Mouse (Mus musculus) heart, embryonic 15.5 days (tissue): Measurements from ENCODE around the gene Bcap31. TPM values are rescaled to one million over a fixed set of nuclear protein-coding genes. Genes with fewer than 3 reads are reported as not detected.
A peak's percentile ranks its signal among the peaks of the same experiment; 100 is the strongest.

Experiments used
- ATAC-seq: fragments of 200-750 bp; cut with Nextera tagmentation; replicated peaks from 2 replicates; pipeline ENCODE4 v1.8.0; 2017; ENCODE audit warnings: low read depth, moderate TSS enrichment; ENCODE audit not compliant: insufficient number of reproducible peaks, insufficient read depth, low FRiP score
- H3K27ac ChIP-seq: fragments of 300-500 bp; sonication (generic); 2 replicates; pipeline ENCODE4 v1.5.1; 2015; ENCODE audit warnings: mild to moderate bottlenecking, inconsistent platforms
- H3K27me3 ChIP-seq: fragments of 300-500 bp; sonication (generic); 2 replicates; pipeline ENCODE4 v1.6.1; 2015; ENCODE audit warnings: inconsistent platforms
- H3K36me3 ChIP-seq: fragments of 300-500 bp; sonication (generic); 2 replicates; pipeline ENCODE4 v1.6.1; 2015; ENCODE audit warnings: mild to moderate bottlenecking, inconsistent platforms
- H3K4me1 ChIP-seq: fragments of 300-500 bp; sonication (generic); replicated peaks from 2 replicates; pipeline ENCODE4 v1.6.1; 2015; ENCODE audit warnings: inconsistent platforms
- H3K4me2 ChIP-seq: fragments of 300-500 bp; sonication (generic); 2 replicates; pipeline ENCODE4 v1.6.1; 2015; ENCODE audit warnings: inconsistent platforms, mild to moderate bottlenecking, moderate library complexity
- H3K4me3 ChIP-seq: fragments of 300-500 bp; sonication (generic); 2 replicates; pipeline ENCODE4 v1.5.1; 2015; ENCODE audit warnings: mild to moderate bottlenecking, inconsistent platforms
- H3K9ac ChIP-seq: fragments of 300-500 bp; sonication (generic); 2 replicates; pipeline ENCODE4 v1.6.1; 2015; ENCODE audit warnings: mild to moderate bottlenecking, inconsistent platforms
- H3K9me3 ChIP-seq: fragments of 300-500 bp; sonication (generic); replicated peaks from 2 replicates; pipeline ENCODE4 v1.6.1; 2016; ENCODE audit warnings: inconsistent platforms
- WGBS: fragments of 180-500 bp; shearing (Covaris S2); methylation state at CpG from one replicate; pipeline ENCODE4 v1.1.7; 2015; ENCODE audit warnings: mixed read lengths; 5-methylcytosine and 5-hydroxymethylcytosine counted together
- polyA plus RNA-seq: library from polyadenylated mRNA; unstranded; fragments of >200 nt; fragmentation: Nextera tagmentation; extraction: Ambion mirVana; gene quantifications from 2 replicates; pipeline ENCODE4 v1.2.1, GENCODE M21; 2015

Bcap31 gene
- polyA plus RNA-seq, 1 experiment from 2014 or later: 163 TPM

GRCm38 (mm10) chrX:73658391-73658790 lies 57.6 kb downstream of the Bcap31 start:
- Histone ChIP-seq H3K9ac (no peak overlapping the region), H3K36me3 (no peaks in the 10 kb centered on the region), H3K27ac (no peak overlapping the region), H3K4me3 (no peak overlapping the region), H3K4me1 (0 out of 2 replicates have a peak, but pooled peaks cover 4% of the 10 kb centered on the region), H3K4me2 (no peak overlapping the region), H3K9me3 (no peaks in the 10 kb centered on the region), H3K27me3 (peaks cover 11% of the 10 kb centered on the region; the same call in 1 of the 2 replicates)
- no peak for ATAC-seq
- WGBS: 47% methylated on average over 7 of the region's 7 CpGs

- Histone ChIP-seq H3K27me3 (peaks cover 8% of the 10 kb centered on the region; the same call in 1 of the 2 replicates), H3K9ac (no peak overlapping the region), H3K9me3 (no peaks in the 10 kb centered on the region), H3K36me3 (no peaks in the 10 kb centered on the region), H3K27ac (no peak overlapping the region), H3K4me2 (no peak overlapping the region), H3K4me3 (no peak overlapping the region), H3K4me1 (0 out of 2 replicates have a peak, but pooled peaks cover 3% of the 10 kb centered on the region)
- 46% methylated on average over 3 of the region's 3 CpGs for WGBS
- ATAC-seq: no peak
Observed at GRCm38 (mm10) chrX:73655529-73655928, 60.4 kb downstream of the Bcap31 start.

DNA sequence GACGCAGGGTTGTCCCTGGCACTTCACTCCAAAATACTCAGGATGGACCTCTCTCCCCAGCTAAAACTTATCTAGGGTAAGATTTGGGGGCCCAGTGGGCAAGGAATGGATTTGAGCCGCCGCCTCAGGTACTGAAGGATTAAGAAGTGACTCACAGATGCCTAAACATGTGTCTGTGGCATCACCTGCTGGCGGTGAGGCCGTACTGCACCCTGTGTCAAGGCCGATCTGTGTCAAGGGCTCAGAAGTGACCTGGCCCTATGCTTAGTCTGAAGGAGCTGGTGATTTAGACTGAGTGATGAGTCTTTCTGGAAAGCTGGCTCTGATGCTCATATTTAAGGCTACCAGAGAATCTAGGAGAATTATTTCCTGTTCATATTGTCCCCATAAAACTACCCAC lies 61.8 kb downstream of the Bcap31 start:
- Histone ChIP-seq H3K4me1 (no peaks in the 10 kb centered on the region), H3K27ac (no peak overlapping the region), H3K27me3 (peaks cover 8% of the 10 kb centered on the region; the same call in 1 of the 2 replicates), H3K9me3 (no peaks in the 10 kb centered on the region), H3K36me3 (no peaks in the 10 kb centered on the region), H3K4me3 (no peak overlapping the region), H3K4me2 (no peak overlapping the region), H3K9ac (no peak overlapping the region)
- 15% methylated on average over 6 of the region's 6 CpGs for WGBS
- ATAC-seq: no peak

- Histone ChIP-seq H3K27me3 (peaks cover 8% of the 10 kb centered on the region; the same call in 1 of the 2 replicates), H3K4me2 (no peak overlapping the region), H3K9me3 (no peaks in the 10 kb centered on the region), H3K27ac (no peak overlapping the region), H3K36me3 (no peaks in the 10 kb centered on the region), H3K4me1 (no peaks in the 10 kb centered on the region), H3K9ac (no peak overlapping the region), H3K4me3 (no peak overlapping the region)
- WGBS: 73% methylated on average over 6 of the region's 6 CpGs
- no peak for ATAC-seq
Observed at GRCm38 (mm10) chrX:73653392-73653791, 62.6 kb downstream of the Bcap31 start.

GRCm38 (mm10) chrX:73650869-73651268 lies 65.1 kb downstream of the Bcap31 start:
- Histone ChIP-seq H3K27me3 (peaks cover 8% of the 10 kb centered on the region; the same call in 1 of the 2 replicates), H3K4me2 (no peak overlapping the region), H3K27ac (no peak overlapping the region), H3K9ac (no peak overlapping the region), H3K36me3 (no peaks in the 10 kb centered on the region), H3K4me3 (no peak overlapping the region), H3K4me1 (no peaks in the 10 kb centered on the region), H3K9me3 (no peaks in the 10 kb centered on the region)
- no peak for ATAC-seq
- WGBS: 51% methylated on average over 3 of the region's 3 CpGs

DNA sequence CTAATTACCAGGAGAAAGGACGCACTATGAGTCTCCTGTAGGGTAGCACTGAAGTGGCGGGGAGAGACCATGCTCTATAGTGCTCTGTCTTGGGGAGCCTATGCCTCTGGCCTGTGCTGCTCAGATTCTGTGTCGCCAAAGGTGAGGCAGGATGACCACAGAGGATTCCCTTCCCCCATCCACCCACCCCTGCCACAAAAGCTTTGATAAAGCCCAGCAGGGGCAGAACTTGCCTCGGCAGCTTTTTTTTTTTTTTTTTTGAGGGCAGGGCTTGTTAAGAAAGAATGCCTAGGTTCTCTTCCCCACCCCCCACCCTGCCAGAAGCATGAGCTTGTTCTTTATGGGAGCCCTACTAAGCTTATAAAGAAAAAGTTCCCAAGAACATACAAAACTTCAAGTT lies 70.9 kb downstream of the Bcap31 start:
- 39% methylated on average over 4 of the region's 4 CpGs for WGBS
- ATAC-seq: no peak
- no peaks in the 10 kb centered on the region for H3K4me1 ChIP-seq
- H3K4me3 ChIP-seq: no peak overlapping the region
- H3K27me3 ChIP-seq: peaks cover 16% of the 10 kb centered on the region
- H3K27ac ChIP-seq: no peak overlapping the region
- H3K36me3 ChIP-seq: no peaks in the 10 kb centered on the region
- no peaks in the 10 kb centered on the region for H3K9me3 ChIP-seq
- no peak overlapping the region for H3K9ac ChIP-seq
- no peak overlapping the region for H3K4me2 ChIP-seq

DNA sequence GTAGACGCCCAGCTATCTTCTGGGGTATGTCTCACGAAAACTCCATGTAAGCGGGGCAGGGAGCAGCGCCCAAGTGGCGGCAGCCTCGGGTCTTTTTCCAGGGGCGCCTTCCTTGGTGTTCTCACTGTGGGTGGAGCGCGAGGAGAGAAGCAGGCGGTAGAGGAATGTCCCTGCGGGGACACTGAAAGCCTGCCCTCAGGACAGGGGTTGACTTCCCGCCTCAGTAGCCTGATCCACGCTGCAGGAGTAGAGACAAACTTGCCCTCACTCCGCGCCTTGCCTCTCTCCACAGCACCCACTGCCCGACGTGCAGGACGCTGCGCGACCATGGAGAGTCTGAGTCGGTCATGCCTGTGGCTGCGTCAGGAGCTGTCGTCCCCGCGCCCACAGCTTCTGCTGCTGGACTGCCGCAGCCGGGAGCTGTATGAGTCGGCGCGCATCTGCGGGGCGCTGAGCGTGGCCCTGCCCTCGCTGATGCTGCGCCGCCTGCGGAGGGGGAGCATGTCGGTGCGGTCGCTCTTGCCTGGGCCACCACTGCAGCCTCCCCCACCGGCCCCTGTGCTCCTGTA lies 76.0 kb downstream of the Bcap31 start:
- Histone ChIP-seq H3K36me3 (no peaks in the 10 kb centered on the region), H3K9ac (no peak overlapping the region), H3K4me1 (peaks cover 13% of the 10 kb centered on the region), H3K9me3 (no peaks in the 10 kb centered on the region), H3K27me3 (peaks cover 63% of the 10 kb centered on the region), H3K27ac (no peak overlapping the region), H3K4me3 (peak overlapping the region; percentile 45), H3K4me2 (peak overlapping the region; percentile 82)
- 11% methylated on average over 40 of the region's 41 CpGs for WGBS
- no peak for ATAC-seq

- H3K36me3 ChIP-seq: no peaks in the 10 kb centered on the region
- ATAC-seq: peak; percentile 59
- peak within 1 kb of the TSS; percentile 82 for H3K4me2 ChIP-seq
- H3K9me3 ChIP-seq: no peaks in the 10 kb centered on the region
- H3K4me1 ChIP-seq: peaks cover 13% of the 10 kb centered on the region
- peak within 1 kb of the TSS; percentile 45 for H3K4me3 ChIP-seq
- no peak within 1 kb of the TSS for H3K9ac ChIP-seq
- no peak within 1 kb of the TSS for H3K27ac ChIP-seq
- 11% methylated on average over 28 of the region's 28 CpGs for WGBS
- H3K27me3 ChIP-seq: peaks cover 70% of the 10 kb centered on the region
Observed at GRCm38 (mm10) chrX:73639255-73639675, 76.7 kb downstream of the Bcap31 start, which contains the start of gene Dusp9. Gene Dusp9, plus strand, starts transcription at chrX:73639419.

DNA sequence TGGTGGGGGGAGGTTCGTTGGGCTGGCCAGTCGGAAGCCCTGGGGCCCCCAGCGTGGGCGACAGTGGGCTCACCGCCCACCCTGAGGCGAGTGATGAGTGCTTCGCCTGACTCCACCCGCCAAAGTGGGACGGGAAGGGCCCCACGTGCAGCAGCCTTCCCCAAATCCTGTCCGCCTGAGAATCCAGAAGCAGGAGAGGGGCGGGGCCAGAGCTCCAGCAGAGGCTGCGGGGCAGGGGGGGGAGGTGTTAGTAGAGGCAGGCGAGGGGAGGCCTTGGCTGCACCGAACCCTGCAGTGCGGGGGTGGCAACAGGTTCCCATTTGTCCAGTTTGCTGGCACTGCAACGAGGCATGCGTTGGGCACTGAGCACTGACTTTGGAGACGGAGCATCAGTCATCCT lies 78.6 kb downstream of the Bcap31 start:
- WGBS: 2% methylated on average over 19 of the region's 19 CpGs
- Histone ChIP-seq H3K36me3 (no peaks in the 10 kb centered on the region), H3K9ac (no peak overlapping the region), H3K27ac (no peak overlapping the region), H3K9me3 (no peaks in the 10 kb centered on the region), H3K27me3 (peaks cover 77% of the 10 kb centered on the region), H3K4me1 (peaks cover 13% of the 10 kb centered on the region), H3K4me3 (peak overlapping the region; percentile 37), H3K4me2 (peak overlapping the region; percentile 70)
- ATAC-seq: no peak

Other genes with a start within 250 kb of the Bcap31 start
- 110 and 151 TPM in 2 replicates for gene Bgn, start 232.6 kb downstream of the Bcap31 start, polyA plus RNA-seq
- gene Atp2b3, start 213.1 kb downstream of the Bcap31 start, polyA plus RNA-seq: 0.18 and 0.25 TPM in 2 replicates
- 1.4 and 2.4 TPM in 2 replicates for gene Dusp9, start 76.8 kb downstream of the Bcap31 start, polyA plus RNA-seq
- 8.8 and 13.7 TPM in 2 replicates for gene Pnck, start 56.1 kb downstream of the Bcap31 start, polyA plus RNA-seq
- 7.5 and 8.1 TPM in 2 replicates for gene Slc6a8, start 43.0 kb downstream of the Bcap31 start, polyA plus RNA-seq
- gene Abcd1, start 422 bp upstream of the Bcap31 start, polyA plus RNA-seq: 13.1 and 17.4 TPM in 2 replicates
- 0.57 and 0.75 TPM in 2 replicates for gene Plxnb3, start 40.9 kb upstream of the Bcap31 start, polyA plus RNA-seq
- 82.3 and 85.7 TPM in 2 replicates for gene Srpk3, start 58.2 kb upstream of the Bcap31 start, polyA plus RNA-seq
- gene Idh3g, start 70.7 kb upstream of the Bcap31 start, polyA plus RNA-seq: 410 and 432 TPM in 2 replicates
- 135 and 152 TPM in 2 replicates for gene Ssr4, start 70.9 kb upstream of the Bcap31 start, polyA plus RNA-seq
- 0.30 and 0.57 TPM in 2 replicates for gene Pdzd4, start 108.8 kb upstream of the Bcap31 start, polyA plus RNA-seq
- 0.04 and 0.22 TPM in 2 replicates for gene Avpr2, start 175.9 kb upstream of the Bcap31 start, polyA plus RNA-seq
- gene L1cam, start 179.9 kb upstream of the Bcap31 start, polyA plus RNA-seq: 0.25 and 2.3 TPM in 2 replicates
- gene Arhgap4, start 205.7 kb upstream of the Bcap31 start, polyA plus RNA-seq: 1.2 and 5.5 TPM in 2 replicates
- gene Naa10, start 205.8 kb upstream of the Bcap31 start, polyA plus RNA-seq: 84.5 and 90.5 TPM in 2 replicates
- gene Renbp, start 214.7 kb upstream of the Bcap31 start, polyA plus RNA-seq: 52.0 and 53.5 TPM in 2 replicates